Mouse (Mus musculus) cerebellum, adult 8-10 months (tissue): ENCODE measurements around the gene Vmn1r10.

ENCODE experiments used
- DNase-seq: peaks from one replicate; pipeline ENCODE4 v3.0.0; 2022

Gene Vmn1r10

DNA sequence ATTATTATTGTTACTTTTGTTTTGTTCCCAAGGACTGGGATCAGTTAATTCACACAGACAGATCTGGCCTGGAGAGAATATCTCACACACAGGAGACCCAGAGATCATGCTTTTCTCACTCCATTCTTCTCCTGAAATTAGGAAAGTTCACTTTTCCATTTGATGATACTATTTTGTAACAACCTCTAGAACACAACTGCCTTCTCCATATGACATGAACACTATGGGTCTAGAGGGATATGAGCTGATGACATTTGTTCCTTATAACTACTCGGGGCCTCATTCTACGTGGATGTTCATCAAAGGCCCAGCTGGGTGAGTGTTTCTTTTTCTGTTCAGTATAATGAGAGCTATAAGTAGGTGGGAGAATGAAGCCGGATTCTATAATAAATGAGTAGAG lies at the start of gene Vmn1r10:
Vmn1r10 (plus strand) TSS at position 301 of the 400 bp plus-strand sequence.
- no peak for DNase-seq

DNA sequence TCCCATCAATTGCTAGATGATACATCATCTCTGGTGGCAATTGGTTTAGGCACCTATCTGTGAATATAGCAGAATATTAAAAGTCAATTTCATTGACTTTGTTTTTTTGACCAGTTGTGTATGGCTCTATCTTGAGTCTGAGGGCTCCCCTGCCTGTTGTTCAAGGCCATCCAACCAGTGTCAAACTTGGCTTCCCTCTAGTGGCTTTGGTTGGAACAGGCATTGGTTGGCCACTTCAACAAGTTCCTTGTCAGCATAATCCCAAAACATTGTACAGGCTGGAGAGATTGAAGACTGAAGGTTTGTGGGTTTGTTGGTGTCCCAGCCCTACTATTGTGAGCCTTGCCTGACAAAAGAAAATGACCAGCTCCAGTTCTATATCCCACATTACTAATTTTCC lies 45.5 kb upstream of the Vmn1r10 start:
- DNase-seq = no peak

DNA sequence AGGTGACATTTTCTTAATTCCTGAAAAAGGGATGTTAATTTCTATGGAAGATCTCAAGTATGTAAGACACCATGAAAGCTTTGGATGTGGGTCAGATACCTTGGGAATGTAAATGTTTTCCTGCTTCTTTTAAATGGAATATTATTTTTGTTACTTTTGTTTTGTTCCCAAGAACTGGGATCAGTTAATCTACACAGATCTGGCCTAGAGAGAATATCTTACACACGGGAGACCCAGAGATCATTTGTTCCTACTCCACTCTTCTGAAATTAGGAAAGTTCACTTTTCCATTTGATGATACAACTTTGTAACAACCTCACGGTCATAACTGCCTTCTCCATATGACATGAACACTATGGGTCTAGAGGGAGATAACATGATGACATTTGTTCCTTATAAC lies 42.8 kb upstream of the Vmn1r10 start, which contains the start of gene Vmn1r9:
Vmn1r9 (plus strand) TSS at position 301 of the 400 bp plus-strand sequence.
- DNase-seq = no peak

DNA sequence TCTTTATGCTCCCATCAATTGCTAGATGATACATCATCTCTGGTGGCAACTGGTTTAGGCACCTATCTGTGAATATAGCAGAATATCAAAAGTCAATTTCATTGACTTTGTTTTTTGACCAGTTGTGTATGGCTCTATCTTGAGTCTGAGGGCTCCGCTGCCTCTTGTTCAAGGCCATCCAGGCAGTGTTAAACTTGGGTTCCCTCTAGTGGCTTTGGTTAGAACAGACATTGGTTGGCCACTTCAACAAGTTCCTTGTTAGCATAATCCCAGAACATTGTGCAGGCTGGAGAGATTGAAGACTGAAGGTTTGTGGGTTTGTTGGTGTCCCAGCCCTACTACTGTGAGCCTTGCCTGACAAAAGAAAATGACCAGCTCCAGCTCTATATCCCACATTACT lies 2.9 kb upstream of the Vmn1r10 start:
- no peak for DNase-seq

DNA sequence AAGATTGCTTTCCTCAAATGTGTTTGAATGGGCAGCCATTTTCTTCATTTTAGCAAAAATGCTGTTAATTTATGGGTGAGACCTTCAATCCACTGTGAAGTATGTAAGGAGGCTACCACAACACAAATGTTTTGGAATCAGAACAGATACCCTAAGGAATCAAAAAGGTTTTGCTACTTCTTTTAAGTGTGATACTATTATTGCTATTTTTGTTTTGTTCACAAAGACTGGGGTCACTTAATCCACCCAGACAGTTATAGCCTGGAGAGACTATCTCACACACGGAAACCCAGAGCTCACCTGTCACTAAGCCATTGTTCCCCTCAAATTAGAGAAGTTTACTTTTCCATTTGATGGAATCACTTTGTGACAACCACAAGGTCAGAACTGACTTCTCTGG lies 23.9 kb downstream of the Vmn1r10 start, which contains the start of gene Vmn1r11:
Vmn1r11 (plus strand) TSS at position 301 of the 400 bp plus-strand sequence.
- no peak for DNase-seq

DNA sequence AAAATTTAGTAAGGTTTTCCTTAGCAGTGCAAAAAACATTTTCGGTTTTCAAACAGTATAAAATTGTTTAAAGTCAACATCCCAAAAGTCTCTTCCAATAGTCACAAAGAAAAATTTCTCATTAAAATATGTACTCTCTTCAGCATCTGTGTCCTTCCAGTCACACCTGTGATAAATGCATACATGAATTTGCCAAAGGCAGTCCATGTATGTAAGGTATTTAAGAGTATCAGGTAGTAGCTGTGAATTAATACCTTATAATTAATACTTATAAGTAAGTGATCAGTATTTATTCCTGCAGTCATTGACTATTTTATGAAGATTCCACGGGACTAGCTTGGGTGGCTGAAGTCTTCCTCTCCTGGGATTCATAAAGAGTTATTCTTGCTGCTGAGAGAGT lies 47.4 kb downstream of the Vmn1r10 start, which contains the start of gene Vmn1r12:
Vmn1r12 (plus strand) TSS at position 301 of the 400 bp plus-strand sequence.
- DNase-seq = no peak
